Mouse (Mus musculus): ENCODE results near the gene Pacsin1.

The Pacsin1 gene

GRCm38 (mm10) chr17:27655089-27656010 is at the start of gene Pacsin1:
Gene Pacsin1, plus strand, starts transcription at chr17:27655509.
- peak; percentile 49 for ATAC-seq (ENCODE audit: low TSS enrichment)

- no peak for ATAC-seq (ENCODE audit: low TSS enrichment)
Observed at GRCm38 (mm10) chr17:27609576-27609975, 45.7 kb upstream of the Pacsin1 start.

- peak; percentile 81 for ATAC-seq (ENCODE audit: low TSS enrichment)
Observed at GRCm38 (mm10) chr17:27610679-27611518, 44.4 kb upstream of the Pacsin1 start.

GRCm38 (mm10) chr17:27611519-27611884 is 43.8 kb upstream of the Pacsin1 start:
- ATAC-seq (ENCODE audit: low TSS enrichment): no peak

GRCm38 (mm10) chr17:27611994-27612393 is 43.3 kb upstream of the Pacsin1 start:
- ATAC-seq (ENCODE audit: low TSS enrichment): no peak

GRCm38 (mm10) chr17:27613016-27613415 is 42.3 kb upstream of the Pacsin1 start:
- ATAC-seq (ENCODE audit: low TSS enrichment): no peak

- ATAC-seq (ENCODE audit: low TSS enrichment): no peak
Observed at GRCm38 (mm10) chr17:27615388-27615787, 39.9 kb upstream of the Pacsin1 start.

GRCm38 (mm10) chr17:27621161-27621560 is 34.1 kb upstream of the Pacsin1 start:
- ATAC-seq (ENCODE audit: low TSS enrichment): no peak

- ATAC-seq (ENCODE audit: low TSS enrichment): peak; percentile 21; the same call in 1 of the 2 replicates
Observed at GRCm38 (mm10) chr17:27621705-27622531, 33.4 kb upstream of the Pacsin1 start.

GRCm38 (mm10) chr17:27622611-27623359 is 32.5 kb upstream of the Pacsin1 start:
- ATAC-seq (ENCODE audit: low TSS enrichment): peak; percentile 14; the same call in 1 of the 2 replicates

GRCm38 (mm10) chr17:27623360-27624326 is 31.7 kb upstream of the Pacsin1 start, which contains the start of gene Nudt3:
Gene Nudt3, minus strand, starts transcription at chr17:27623495.
- ATAC-seq (ENCODE audit: low TSS enrichment): peak; percentile 81

- no peak for ATAC-seq (ENCODE audit: low TSS enrichment)
Observed at GRCm38 (mm10) chr17:27625455-27626251, 29.7 kb upstream of the Pacsin1 start.

- ATAC-seq (ENCODE audit: low TSS enrichment): no peak
Observed at GRCm38 (mm10) chr17:27626681-27627080, 28.6 kb upstream of the Pacsin1 start.

GRCm38 (mm10) chr17:27627451-27627850 is 27.9 kb upstream of the Pacsin1 start:
- no peak for ATAC-seq (ENCODE audit: low TSS enrichment)

- ATAC-seq (ENCODE audit: low TSS enrichment): no peak
Observed at GRCm38 (mm10) chr17:27628376-27628775, 26.9 kb upstream of the Pacsin1 start.

GRCm38 (mm10) chr17:27629249-27630020 is 25.9 kb upstream of the Pacsin1 start:
- peak; percentile 62; the same call in 1 of the 2 replicates for ATAC-seq (ENCODE audit: low TSS enrichment)

- peak; percentile 86 for ATAC-seq (ENCODE audit: low TSS enrichment)
Observed at GRCm38 (mm10) chr17:27634871-27635574, 20.3 kb upstream of the Pacsin1 start, which contains the start of gene RPS10-NUDT3. Gene RPS10-NUDT3, minus strand, starts transcription at chr17:27635222.

All from frontal cortex, adult (tissue).